Comparison of ENCODE assay signal across 7 mouse cellular contexts in the genomic region with DNA sequence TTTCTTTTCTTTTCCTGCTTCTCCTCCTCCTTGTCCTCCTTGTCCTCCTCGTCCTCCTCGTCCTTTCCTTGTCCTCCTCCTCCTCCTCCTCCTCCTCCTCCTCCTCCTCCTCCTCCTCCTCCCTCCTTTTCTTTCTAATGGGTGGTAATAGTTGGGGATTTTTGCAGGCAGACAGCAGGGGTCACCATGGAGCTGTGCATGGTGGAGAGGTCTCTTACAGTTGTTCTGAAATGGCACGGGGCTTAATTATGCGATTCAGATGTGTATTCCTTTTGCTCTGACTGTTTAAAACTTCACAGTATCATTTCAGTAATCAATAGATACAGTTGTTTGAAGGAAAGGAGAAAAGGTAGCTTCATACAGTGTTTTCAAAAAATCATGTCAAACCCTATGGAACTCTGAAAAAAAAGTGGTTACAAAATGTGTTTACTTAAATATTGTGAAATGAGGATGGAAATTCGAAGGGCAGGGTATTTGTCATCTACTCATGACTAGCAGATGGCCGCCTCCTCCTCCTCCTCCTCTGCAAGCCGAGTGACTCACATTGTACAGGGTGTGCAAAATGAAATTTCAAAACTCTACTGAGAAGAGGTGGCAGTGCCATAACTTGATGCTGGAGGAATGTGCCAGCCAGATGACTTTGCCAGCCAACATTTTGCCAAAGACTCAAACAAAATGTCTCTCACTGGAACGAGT.
DNase-seq lines count a peak whose midpoint lies in the region; ATAC-seq lines count a peak whose summit lies in the region.

No protein-coding gene starts in this region.

- no peak overlapping the region for H3K27ac ChIP-seq in hindbrain, embryonic 11.5 days (ENCODE audit: low read depth, low read length)

- H3K4me2 ChIP-seq in hindbrain, embryonic 11.5 days (replicated peaks; ENCODE audit: low read depth, low read length) = no peak overlapping the region

- no peaks in the 10 kb centered on the region for H3K36me3 ChIP-seq in hindbrain, embryonic 11.5 days (ENCODE audit: control insufficient read depth, insufficient read depth, low read length)

- H3K9ac ChIP-seq in hindbrain, embryonic 11.5 days (ENCODE audit: low read depth, low read length) = no peak overlapping the region

- no peaks in the 10 kb centered on the region for H3K27me3 ChIP-seq in hindbrain, embryonic 11.5 days (ENCODE audit: control insufficient read depth, insufficient read depth, low read length)

- no peak overlapping the region for H3K4me3 ChIP-seq in hindbrain, embryonic 11.5 days (ENCODE audit: low read depth, low read length)

- no peaks in the 10 kb centered on the region for H3K9me3 ChIP-seq in hindbrain, embryonic 11.5 days (ENCODE audit: control insufficient read depth, low read length)

- WGBS in hindbrain, embryonic 11.5 days = 64% methylated on average over 8 of the region's 8 CpGs

- no peaks in the 10 kb centered on the region for H3K4me1 ChIP-seq in hindbrain, embryonic 11.5 days (replicated peaks; ENCODE audit: control insufficient read depth, insufficient read depth, low read length)

- DNase-seq in left cerebral cortex, adult 18-20 months (ENCODE audit: low spot score in 2 of 2) = peak; percentile 51 to 61
- DNase-seq in left cerebral cortex, adult 11 months (ENCODE audit: low spot score) = no peak
- DNase-seq in adrenal gland, adult (ENCODE audit: inconsistent age in 2 of 2, low spot score in 1 of 2) = peak; percentile 50 to 81
- DNase-seq in frontal cortex, postnatal 36 days (ENCODE audit: low spot score in 2 of 2) = peak; percentile 44 to 72
- peak; percentile 46 to 52 for DNase-seq in lung, adult 18-20 months
- no peak for DNase-seq in hindbrain, embryonic 11.5 days (ENCODE audit: low spot score)
- no peak for DNase-seq in cerebellum, postnatal 4 days (ENCODE audit: low spot score in 2 of 2)

- no peak for ATAC-seq in hindbrain, embryonic 11.5 days (ENCODE audit: low FRiP score)

Comparison
In these comparisons a context has a peak if more than half of its experiments do, and no peak if none do; other contexts are left out.
1. DNase-seq: peak in left cerebral cortex, adult 18-20 months (2 of 2), adrenal gland, adult (2 of 2), frontal cortex, postnatal 36 days (2 of 2) and lung, adult 18-20 months (2 of 2); none in left cerebral cortex, adult 11 months (single experiment), hindbrain, embryonic 11.5 days (single experiment) and cerebellum, postnatal 4 days (0 of 2).